Comparison of ENCODE assay signal across 15 mouse cellular contexts in the genomic region with DNA sequence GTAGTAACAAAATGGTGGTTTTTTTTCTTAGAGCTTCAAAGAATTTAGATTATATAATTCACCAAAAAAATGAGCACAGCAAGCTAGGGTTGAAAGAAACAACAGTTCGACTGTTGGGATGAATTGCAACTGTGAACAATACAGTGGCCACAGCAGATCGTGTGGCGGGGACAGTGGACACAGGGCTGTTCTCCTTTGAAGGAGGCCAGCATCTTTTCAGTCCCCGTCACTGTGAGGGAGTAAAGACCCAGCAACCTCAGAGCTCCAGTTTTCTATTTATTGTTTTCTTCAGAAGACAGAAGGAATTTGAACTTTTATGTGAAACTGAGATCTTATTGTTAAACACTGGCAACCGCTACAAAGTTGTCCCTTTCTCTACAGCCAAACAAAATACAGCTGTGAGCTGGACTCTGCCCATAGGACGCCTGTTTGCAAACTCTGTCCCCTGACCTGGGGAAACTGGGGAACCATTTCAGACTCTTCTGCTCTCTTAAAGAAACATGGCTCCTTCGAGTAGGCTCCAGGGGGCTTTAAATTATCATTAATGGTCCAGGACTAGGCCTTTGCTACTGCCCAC.
DNase-seq lines count a peak whose midpoint lies in the region; ATAC-seq and TF ChIP-seq lines count a peak whose summit lies in the region.
"Had no signal": no experiment of that assay in that cellular context is flagged by ENCODE, and none has a peak within 500 bp of the region (broad histone marks: within the 10 kb centered on the region; RNA-seq: fewer than 3 reads in every experiment).

No protein-coding gene starts in this region.

- ATAC-seq in liver, postnatal 0 days, result no peak
- peak; percentile 79 for ATAC-seq in kidney, embryonic 15.5 days (replicated peaks; ENCODE audit: low FRiP score)
- ATAC-seq in midbrain, embryonic 11.5 days (ENCODE audit: low FRiP score), result no peak
- ATAC-seq: forebrain, embryonic 15.5 days had no signal

- no peaks in the 10 kb centered on the region for H3K36me3 ChIP-seq in liver, adult 2 months (ENCODE audit: control insufficient read depth, insufficient read depth, low read length)
- H3K36me3 ChIP-seq in liver, postnatal 0 days (replicated peaks; ENCODE audit: insufficient read depth, low read length), result no peaks in the 10 kb centered on the region
- H3K36me3 ChIP-seq in heart, embryonic 10.5 days, result no peaks in the 10 kb centered on the region
- no peaks in the 10 kb centered on the region for H3K36me3 ChIP-seq in kidney, embryonic 15.5 days
- H3K36me3 ChIP-seq in midbrain, embryonic 11.5 days (ENCODE audit: control insufficient read depth, insufficient read depth, low read length), result no peaks in the 10 kb centered on the region
- H3K36me3 ChIP-seq: forebrain, embryonic 15.5 days; G1E; hindbrain, embryonic 12.5 days; limb, embryonic 13.5 days; midbrain, embryonic 10.5 days had no signal

- 26% methylated on average over 7 of the region's 7 CpGs for WGBS in liver, adult 2 months
- 54% methylated on average over 7 of the region's 7 CpGs for WGBS in liver, postnatal 0 days (ENCODE audit: insufficient replicate concordance)
- 44% methylated on average over 7 of the region's 7 CpGs for WGBS in heart, embryonic 10.5 days
- 27% methylated on average over 7 of the region's 7 CpGs for WGBS in kidney, embryonic 15.5 days
- 72% methylated on average over 7 of the region's 7 CpGs for WGBS in midbrain, embryonic 11.5 days

- no peak for TF ChIP-seq CTCF in liver, adult 2 months (IDR thresholded peaks at IDR 0.05; ENCODE audit: low read depth, low read length)
- TF ChIP-seq CTCF in liver, postnatal 0 days (IDR thresholded peaks at IDR 0.05; ENCODE audit: low read depth), result no peak

- H3K79me2 ChIP-seq in liver, adult 2 months (ENCODE audit: control insufficient read depth, insufficient read depth, low read length), result no peaks in the 10 kb centered on the region

- no peak overlapping the region for H3K9ac ChIP-seq in liver, adult 2 months (ENCODE audit: low read depth, low read length)
- no peak overlapping the region for H3K9ac ChIP-seq in liver, postnatal 0 days (replicated peaks)
- H3K9ac ChIP-seq in kidney, embryonic 15.5 days, result no peak overlapping the region
- no peak overlapping the region for H3K9ac ChIP-seq in midbrain, embryonic 11.5 days (ENCODE audit: low read length)
- H3K9ac ChIP-seq: forebrain, embryonic 15.5 days; hindbrain, embryonic 12.5 days; limb, embryonic 13.5 days had no signal

- H3K4me3 ChIP-seq in liver, adult 2 months (ENCODE audit: insufficient read depth, low read depth, low read length), result no peak overlapping the region
- no peak overlapping the region for H3K4me3 ChIP-seq in liver, postnatal 0 days (ENCODE audit: low read depth, low read length)
- H3K4me3 ChIP-seq in heart, embryonic 10.5 days, result no peak overlapping the region
- H3K4me3 ChIP-seq in kidney, embryonic 15.5 days (replicated peaks), result no peak overlapping the region
- no peak overlapping the region for H3K4me3 ChIP-seq in midbrain, embryonic 11.5 days (ENCODE audit: low read depth, low read length)
- H3K4me3 ChIP-seq: forebrain, embryonic 15.5 days; hindbrain, embryonic 12.5 days; limb, embryonic 13.5 days; midbrain, embryonic 10.5 days had no signal

- peak overlapping the region; percentile 67 for H3K27ac ChIP-seq in liver, adult 2 months (replicated peaks; ENCODE audit: insufficient read depth, low read depth, low read length)
- H3K27ac ChIP-seq in liver, postnatal 0 days (ENCODE audit: low read depth), result no peak overlapping the region
- peak overlapping the region; percentile 75; the same call in 1 of the 2 replicates for H3K27ac ChIP-seq in heart, embryonic 10.5 days
- H3K27ac ChIP-seq in kidney, embryonic 15.5 days, result peak overlapping the region; percentile 52
- no peak overlapping the region for H3K27ac ChIP-seq in midbrain, embryonic 11.5 days (ENCODE audit: low read depth, low read length)
- H3K27ac ChIP-seq: forebrain, embryonic 15.5 days; hindbrain, embryonic 12.5 days; limb, embryonic 13.5 days; midbrain, embryonic 10.5 days had no signal

- no peak overlapping the region for H3K4me2 ChIP-seq in liver, postnatal 0 days (ENCODE audit: low read depth, low read length)
- no peak overlapping the region for H3K4me2 ChIP-seq in kidney, embryonic 15.5 days
- no peak overlapping the region for H3K4me2 ChIP-seq in midbrain, embryonic 11.5 days
- H3K4me2 ChIP-seq: forebrain, embryonic 15.5 days; hindbrain, embryonic 12.5 days; limb, embryonic 13.5 days had no signal

- no peak for TF ChIP-seq POLR2A in liver, adult 2 months (IDR thresholded peaks at IDR 0.05; ENCODE audit: extremely low read depth, insufficient read depth, low read length)

- no peaks in the 10 kb centered on the region for H3K9me3 ChIP-seq in liver, postnatal 0 days (ENCODE audit: low read length)
- no peaks in the 10 kb centered on the region for H3K9me3 ChIP-seq in heart, embryonic 10.5 days
- H3K9me3 ChIP-seq in kidney, embryonic 15.5 days (replicated peaks), result no peaks in the 10 kb centered on the region
- no peaks in the 10 kb centered on the region for H3K9me3 ChIP-seq in midbrain, embryonic 11.5 days (ENCODE audit: control insufficient read depth, low read length)
- H3K9me3 ChIP-seq: forebrain, embryonic 15.5 days; hindbrain, embryonic 12.5 days; midbrain, embryonic 10.5 days had no signal

- TF ChIP-seq EP300 in liver, postnatal 0 days (IDR thresholded peaks at IDR 0.05; ENCODE audit: low read depth), result no peak

- DNase-seq in liver, adult 2 months (ENCODE audit: extremely low read depth, low read depth, low spot score), result peak; percentile 87
- no peak for DNase-seq in liver, postnatal 0 days
- peak; percentile 75 for DNase-seq in adipocyte (ENCODE audit: low spot score)
- no peak for DNase-seq in heart, embryonic 10.5 days (ENCODE audit: low spot score)
- DNase-seq in midbrain, embryonic 11.5 days (ENCODE audit: low spot score, missing footprints), result no peak
- DNase-seq in cerebellum, adult 11 months, result no peak
- DNase-seq: adrenal gland, postnatal 10 days; cerebellum, adult 8-10 months; layer of hippocampus, adult 9-11 months had no signal

- H3K27me3 ChIP-seq in liver, adult 2 months (ENCODE audit: control insufficient read depth, insufficient read depth, low read length), result no peaks in the 10 kb centered on the region
- H3K27me3 ChIP-seq in liver, postnatal 0 days (ENCODE audit: insufficient read depth, low read length), result no peaks in the 10 kb centered on the region
- no peaks in the 10 kb centered on the region for H3K27me3 ChIP-seq in heart, embryonic 10.5 days (ENCODE audit: insufficient read depth, poor library complexity, severe bottlenecking)
- H3K27me3 ChIP-seq in kidney, embryonic 15.5 days, result no peaks in the 10 kb centered on the region
- H3K27me3 ChIP-seq in midbrain, embryonic 11.5 days (ENCODE audit: control insufficient read depth, insufficient read depth, low read length), result no peaks in the 10 kb centered on the region
- H3K27me3 ChIP-seq: forebrain, embryonic 15.5 days; hindbrain, embryonic 12.5 days; limb, embryonic 13.5 days had no signal

- H3K4me1 ChIP-seq in liver, adult 2 months (ENCODE audit: control insufficient read depth, insufficient read depth, low read length), result peaks cover 14% of the 10 kb centered on the region
- no peaks in the 10 kb centered on the region for H3K4me1 ChIP-seq in liver, postnatal 0 days (ENCODE audit: insufficient read depth)
- H3K4me1 ChIP-seq in heart, embryonic 10.5 days, result peaks cover 21% of the 10 kb centered on the region
- peaks cover 12% of the 10 kb centered on the region for H3K4me1 ChIP-seq in kidney, embryonic 15.5 days
- no peaks in the 10 kb centered on the region for H3K4me1 ChIP-seq in midbrain, embryonic 11.5 days (ENCODE audit: control insufficient read depth, insufficient read depth, low read length)
- H3K4me1 ChIP-seq: forebrain, embryonic 15.5 days; limb, embryonic 13.5 days had no signal

Comparison
In these comparisons a context has a peak if more than half of its experiments do, and no peak if none do; other contexts are left out.
1. DNase-seq: peak in liver, adult 2 months (single experiment) and adipocyte (single experiment); none in liver, postnatal 0 days (single experiment), heart, embryonic 10.5 days (single experiment), midbrain, embryonic 11.5 days (single experiment) and cerebellum, adult 11 months (single experiment).
2. H3K27ac ChIP-seq: peak in liver, adult 2 months (single experiment), heart, embryonic 10.5 days (single experiment) and kidney, embryonic 15.5 days (single experiment); none in liver, postnatal 0 days (single experiment) and midbrain, embryonic 11.5 days (single experiment).